Mouse (Mus musculus) hindbrain, embryonic 16.5 days (tissue): ENCODE measurements around the gene Olfr11. TPM values are rescaled to one million over a fixed set of nuclear protein-coding genes. Genes with fewer than 3 reads are reported as not detected.

Source experiments
- ATAC-seq: fragments of 200-750 bp; cut with Nextera tagmentation; 2 replicates; pipeline ENCODE4 v1.8.0; 2017; ENCODE audit warnings: moderate TSS enrichment, moderate library complexity
- H3K27ac ChIP-seq: fragments of 300-500 bp; sonication (generic); 2 replicates; pipeline ENCODE4 v1.5.1; 2014; ENCODE audit warnings: low read depth, mild to moderate bottlenecking, control low read depth, low read length, moderate library complexity
- H3K27me3 ChIP-seq: fragments of 300-500 bp; sonication (generic); replicated peaks from 2 replicates; pipeline ENCODE4 v1.6.1; 2014; ENCODE audit warnings: low read length; ENCODE audit not compliant: control insufficient read depth, insufficient read depth
- H3K36me3 ChIP-seq: fragments of 300-500 bp; sonication (generic); 2 replicates; pipeline ENCODE4 v1.6.1; 2014; ENCODE audit warnings: mild to moderate bottlenecking, low read length, moderate library complexity, mixed read lengths; ENCODE audit not compliant: control insufficient read depth, insufficient read depth
- H3K4me1 ChIP-seq: fragments of 300-500 bp; sonication (generic); 2 replicates; pipeline ENCODE4 v1.6.1; 2014; ENCODE audit warnings: low read depth, low read length; ENCODE audit not compliant: control insufficient read depth, insufficient read depth
- H3K4me2 ChIP-seq: fragments of 300-500 bp; sonication (generic); 2 replicates; pipeline ENCODE4 v1.6.1; 2014; ENCODE audit warnings: mild to moderate bottlenecking, low read length, control low read depth, moderate library complexity
- H3K4me3 ChIP-seq: fragments of 300-500 bp; sonication (generic); 2 replicates; pipeline ENCODE4 v1.5.1; 2014; ENCODE audit warnings: mild to moderate bottlenecking, low read length, control low read depth, moderate library complexity
- H3K9ac ChIP-seq: fragments of 300-500 bp; sonication (generic); 2 replicates; pipeline ENCODE4 v1.6.1; 2014; ENCODE audit warnings: low read depth, mild to moderate bottlenecking, control low read depth, low read length, moderate library complexity
- H3K9me3 ChIP-seq: fragments of 300-500 bp; sonication (generic); 2 replicates; pipeline ENCODE4 v1.6.1; 2014; ENCODE audit warnings: mild to moderate bottlenecking, low read length, moderate library complexity; ENCODE audit not compliant: control insufficient read depth
- WGBS: fragments of 180-500 bp; shearing (Covaris S2); extraction: QIAGEN DNeasy Blood & Tissue Kit; methylation state at CpG from one replicate; pipeline ENCODE4 v1.1.7; 2014; 5-methylcytosine and 5-hydroxymethylcytosine counted together
- polyA plus RNA-seq: library from polyadenylated mRNA; unstranded; fragments of >200 nt; fragmentation: Nextera tagmentation; extraction: Ambion mirVana; gene quantifications from 2 replicates; pipeline ENCODE4 v1.2.1, GENCODE M21; 2015

Gene Olfr11
- polyA plus RNA-seq, result 0.05 TPM in 1 of 2 replicates, not detected in the other

- no peaks in the 10 kb centered on the region for H3K4me1 ChIP-seq
- H3K9me3 ChIP-seq, result no peaks in the 10 kb centered on the region
- no peak within 1 kb of the TSS for H3K4me3 ChIP-seq
- no peaks in the 10 kb centered on the region for H3K27me3 ChIP-seq
- H3K27ac ChIP-seq, result no peak within 1 kb of the TSS
- H3K36me3 ChIP-seq, result no peaks in the 10 kb centered on the region
- 69% methylated on average over 2 of the region's 2 CpGs for WGBS
- no peak within 1 kb of the TSS for H3K4me2 ChIP-seq
- no peak for ATAC-seq
- no peak within 1 kb of the TSS for H3K9ac ChIP-seq
These were observed at the start of gene Olfr11 for GRCm38 (mm10) chr13:21642418-21642817. Gene Olfr11 (minus strand): TSS chr13:21642518.

- Histone ChIP-seq H3K27me3 (no peaks in the 10 kb centered on the region), H3K4me3 (no peak within 1 kb of the TSS), H3K9ac (no peak within 1 kb of the TSS), H3K4me2 (no peak within 1 kb of the TSS), H3K27ac (no peak within 1 kb of the TSS), H3K36me3 (no peaks in the 10 kb centered on the region), H3K4me1 (no peaks in the 10 kb centered on the region), H3K9me3 (no peaks in the 10 kb centered on the region)
- 82% methylated on average over 2 of the region's 2 CpGs for WGBS
- no peak for ATAC-seq
These were observed 35.0 kb upstream of the Olfr11 start, which contains the start of gene Olfr1360 for GRCm38 (mm10) chr13:21677305-21677704. Gene Olfr1360 (minus strand): TSS chr13:21677405.

- no peak within 1 kb of the TSS for H3K27ac ChIP-seq
- H3K4me2 ChIP-seq, result no peak within 1 kb of the TSS
- H3K27me3 ChIP-seq, result no peaks in the 10 kb centered on the region
- no peaks in the 10 kb centered on the region for H3K4me1 ChIP-seq
- no peaks in the 10 kb centered on the region for H3K36me3 ChIP-seq
- no peak within 1 kb of the TSS for H3K4me3 ChIP-seq
- no peaks in the 10 kb centered on the region for H3K9me3 ChIP-seq
- WGBS, result 68% methylated on average over 2 of the region's 2 CpGs
- ATAC-seq, result no peak
- no peak within 1 kb of the TSS for H3K9ac ChIP-seq
These were observed 21.0 kb upstream of the Olfr11 start, which contains the start of gene Olfr1361 for GRCm38 (mm10) chr13:21663286-21663685. Gene Olfr1361 (minus strand): TSS chr13:21663386.

- H3K27ac ChIP-seq, result no peak within 1 kb of the TSS
- H3K4me2 ChIP-seq, result no peak within 1 kb of the TSS
- H3K4me3 ChIP-seq, result no peak within 1 kb of the TSS
- H3K36me3 ChIP-seq, result no peaks in the 10 kb centered on the region
- no peak for ATAC-seq
- H3K9ac ChIP-seq, result no peak within 1 kb of the TSS
- no peaks in the 10 kb centered on the region for H3K27me3 ChIP-seq
- H3K9me3 ChIP-seq, result no peaks in the 10 kb centered on the region
- H3K4me1 ChIP-seq, result no peaks in the 10 kb centered on the region
These were observed 28.4 kb downstream of the Olfr11 start, which contains the start of gene Olfr1362 for GRCm38 (mm10) chr13:21613922-21614321. Gene Olfr1362 (minus strand): TSS chr13:21614022.

- no peaks in the 10 kb centered on the region for H3K27me3 ChIP-seq
- no peaks in the 10 kb centered on the region for H3K4me1 ChIP-seq
- no peak for ATAC-seq
- no peak overlapping the region for H3K9ac ChIP-seq
- H3K36me3 ChIP-seq, result no peaks in the 10 kb centered on the region
- WGBS, result 69% methylated on average over 2 of the region's 2 CpGs
- H3K4me3 ChIP-seq, result no peak overlapping the region
- H3K9me3 ChIP-seq, result no peaks in the 10 kb centered on the region
- H3K4me2 ChIP-seq, result no peak overlapping the region
- no peak overlapping the region for H3K27ac ChIP-seq
These were observed 50.7 kb downstream of the Olfr11 start for GRCm38 (mm10) chr13:21591618-21592017.

Other genes starting within 250 kb of the Olfr11 start
- gene Zkscan3, start 239.8 kb downstream of the Olfr11 start, polyA plus RNA-seq, result 60.5 and 63.0 TPM in 2 replicates
- gene Pgbd1, start 201.5 kb downstream of the Olfr11 start, polyA plus RNA-seq, result 2.8 and 3.5 TPM in 2 replicates
- gene Zscan26, start 188.8 kb downstream of the Olfr11 start, polyA plus RNA-seq, result 17.6 and 20.6 TPM in 2 replicates
- gene Nkapl, start 174.0 kb downstream of the Olfr11 start, polyA plus RNA-seq, result 2.5 and 3.2 TPM in 2 replicates
- gene Zkscan4, start 163.6 kb downstream of the Olfr11 start, polyA plus RNA-seq, result 10.8 and 11.3 TPM in 2 replicates
- not detected in 2 replicates for gene Gm10065, start 163.1 kb downstream of the Olfr11 start, polyA plus RNA-seq
- gene AK157302, start 147.3 kb downstream of the Olfr11 start, polyA plus RNA-seq, result 0.64 and 2.0 TPM in 2 replicates
- gene Gm11273, start 141.1 kb downstream of the Olfr11 start, polyA plus RNA-seq, result 6.5 and 23.7 TPM in 2 replicates
- 4.3 and 4.4 TPM in 2 replicates for gene Zkscan8, start 111.4 kb downstream of the Olfr11 start, polyA plus RNA-seq
- gene Olfr1366, start 99.7 kb downstream of the Olfr11 start, polyA plus RNA-seq, result 0.11 and 0.13 TPM in 2 replicates
- 0.05 and 0.09 TPM in 2 replicates for gene Olfr1535, start 82.6 kb downstream of the Olfr11 start, polyA plus RNA-seq
- gene Olfr1364, start 60.8 kb downstream of the Olfr11 start, polyA plus RNA-seq, result not detected in 2 replicates
- not detected in 2 replicates for gene Olfr1362, start 28.5 kb downstream of the Olfr11 start, polyA plus RNA-seq
- not detected in 2 replicates for gene Olfr1361, start 20.9 kb upstream of the Olfr11 start, polyA plus RNA-seq
- not detected in 2 replicates for gene Olfr1360, start 34.9 kb upstream of the Olfr11 start, polyA plus RNA-seq
- not detected in 2 replicates for gene Olfr1359, start 55.6 kb upstream of the Olfr11 start, polyA plus RNA-seq
- gene Hist1h2bl, start 73.6 kb upstream of the Olfr11 start, polyA plus RNA-seq, result not detected in 2 replicates
- 5.1 and 6.5 TPM in 2 replicates for gene Hist1h2ai, start 73.9 kb upstream of the Olfr11 start, polyA plus RNA-seq
- 0.98 TPM in 1 of 2 replicates, not detected in the other for gene Hist1h3h, start 75.1 kb upstream of the Olfr11 start, polyA plus RNA-seq
- gene Hist1h2bm, start 79.5 kb upstream of the Olfr11 start, polyA plus RNA-seq, result 0.50 and 1.2 TPM in 2 replicates
- 0.35 and 0.55 TPM in 2 replicates for gene Hist1h4j, start 92.5 kb upstream of the Olfr11 start, polyA plus RNA-seq
- gene Hist1h4k, start 108.0 kb upstream of the Olfr11 start, polyA plus RNA-seq, result not detected in 2 replicates
- gene Hist1h2ak, start 111.3 kb upstream of the Olfr11 start, polyA plus RNA-seq, result 3.3 and 4.8 TPM in 2 replicates
- not detected in 2 replicates for gene Hist1h2bn, start 111.6 kb upstream of the Olfr11 start, polyA plus RNA-seq
- gene Hist1h1b, start 138.1 kb upstream of the Olfr11 start, polyA plus RNA-seq, result 2.7 and 3.1 TPM in 2 replicates
- 19.4 and 19.7 TPM in 2 replicates for gene Hist1h3i, start 140.9 kb upstream of the Olfr11 start, polyA plus RNA-seq
- gene Hist1h2an, start 144.7 kb upstream of the Olfr11 start, polyA plus RNA-seq, result 1.2 TPM in 1 of 2 replicates, not detected in the other
- gene Hist1h2bp, start 144.9 kb upstream of the Olfr11 start, polyA plus RNA-seq, result not detected in 2 replicates
- gene Hist1h2bq, start 167.7 kb upstream of the Olfr11 start, polyA plus RNA-seq, result 4.0 and 4.4 TPM in 2 replicates
- gene Hist1h2ao, start 167.9 kb upstream of the Olfr11 start, polyA plus RNA-seq, result not detected in 2 replicates
- gene Hist1h4m, start 169.2 kb upstream of the Olfr11 start, polyA plus RNA-seq, result not detected in 2 replicates
- 2.9 and 4.2 TPM in 2 replicates for gene Hist1h4n, start 189.7 kb upstream of the Olfr11 start, polyA plus RNA-seq
- 530 and 568 TPM in 2 replicates for gene Hist1h2ap, start 191.0 kb upstream of the Olfr11 start, polyA plus RNA-seq
- 3.8 and 4.2 TPM in 2 replicates for gene Hist1h2br, start 191.2 kb upstream of the Olfr11 start, polyA plus RNA-seq